Mouse (Mus musculus) kidney, adult 2 months (tissue): ENCODE data around the gene Trib3.

Experiments
- CTCF ChIP-seq: fragments of 200-500 bp; conservative IDR thresholded peaks from 2 replicates; pipeline ENCODE4 v1.5.1; 2011; ENCODE audit warnings: low read depth, mild to moderate bottlenecking, control low read depth, low read length, moderate library complexity, mixed read lengths; ENCODE audit not compliant: insufficient read depth, insufficient read length
- POLR2A ChIP-seq: fragments of 200-500 bp; IDR thresholded peaks from one replicate; pipeline ENCODE4 v1.6.1; 2011; ENCODE audit warnings: low read depth, low read length, control low read depth

GRCm38 (mm10) chr2:152303781-152304180 is 40.1 kb downstream of the Trib3 start:
- TF ChIP-seq CTCF (no peak), POLR2A (no peak)
